Mouse (Mus musculus) left cerebral cortex, adult 8-10 months (tissue): Measurements from ENCODE around the gene Tubb2b. TPM values are rescaled to one million over a fixed set of nuclear protein-coding genes. Genes with fewer than 3 reads are reported as not detected.

Experiments
- DNase-seq, 2 experiments: peaks; one replicate each; pipeline ENCODE4 v3.0.0; 2022; ENCODE audit warnings: low spot score in 2 of 2
- total RNA-seq, 4 experiments: library from RNA; stranded (reverse); gene quantifications; 2 replicates each; pipeline ENCODE4 v1.2.4; 2022

Tubb2b gene
- 100 to 1,000 TPM; 158 to 170 (median 167) TPM for total RNA-seq

GRCm38 (mm10) chr13:34130226-34130731 lies at the start of gene Tubb2b:
Gene Tubb2b (minus strand): TSS chr13:34130466.
- DNase-seq, result peak; percentile 52 to 79

GRCm38 (mm10) chr13:34174025-34174424 lies 43.8 kb upstream of the Tubb2b start:
- DNase-seq, result no peak

GRCm38 (mm10) chr13:34163304-34163975 lies 33.2 kb upstream of the Tubb2b start:
- DNase-seq, result no peak

- DNase-seq, result peak; percentile 89 to 91
These were observed 32.4 kb upstream of the Tubb2b start, which contains the start of gene Psmg4 for GRCm38 (mm10) chr13:34162491-34163303. Gene Psmg4 (plus strand): TSS chr13:34162964.

- DNase-seq, result no peak
These were observed 29.7 kb upstream of the Tubb2b start for GRCm38 (mm10) chr13:34159926-34160325.

GRCm38 (mm10) chr13:34157596-34158157 lies 27.4 kb upstream of the Tubb2b start:
- DNase-seq, result no peak

GRCm38 (mm10) chr13:34156840-34157185 lies 26.5 kb upstream of the Tubb2b start:
- no peak for DNase-seq

GRCm38 (mm10) chr13:34156133-34156839 lies 26.0 kb upstream of the Tubb2b start:
- no peak for DNase-seq

GRCm38 (mm10) chr13:34154931-34155272 lies 24.6 kb upstream of the Tubb2b start:
- DNase-seq, result peak in 1 of 2 experiments; percentile 46

- peak; percentile 69 to 70 for DNase-seq
These were observed 24.1 kb upstream of the Tubb2b start for GRCm38 (mm10) chr13:34154217-34154930.

- DNase-seq, result no peak
These were observed 23.2 kb upstream of the Tubb2b start for GRCm38 (mm10) chr13:34153254-34154011.

GRCm38 (mm10) chr13:34152695-34153094 lies 22.4 kb upstream of the Tubb2b start:
- DNase-seq, result no peak

- DNase-seq, result no peak
These were observed 21.2 kb upstream of the Tubb2b start for GRCm38 (mm10) chr13:34151425-34151824.

GRCm38 (mm10) chr13:34150271-34151027 lies 20.2 kb upstream of the Tubb2b start:
- DNase-seq, result peak; percentile 34 to 66

- no peak for DNase-seq
These were observed 19.4 kb upstream of the Tubb2b start for GRCm38 (mm10) chr13:34149463-34150176.

GRCm38 (mm10) chr13:34148767-34149392 lies 18.6 kb upstream of the Tubb2b start:
- peak; percentile 64 to 80 for DNase-seq

GRCm38 (mm10) chr13:34148181-34148580 lies 17.9 kb upstream of the Tubb2b start:
- DNase-seq, result no peak

GRCm38 (mm10) chr13:34146916-34147315 lies 16.6 kb upstream of the Tubb2b start:
- no peak for DNase-seq
